Mouse (Mus musculus): ENCODE results near the gene Foxi2.

DNA sequence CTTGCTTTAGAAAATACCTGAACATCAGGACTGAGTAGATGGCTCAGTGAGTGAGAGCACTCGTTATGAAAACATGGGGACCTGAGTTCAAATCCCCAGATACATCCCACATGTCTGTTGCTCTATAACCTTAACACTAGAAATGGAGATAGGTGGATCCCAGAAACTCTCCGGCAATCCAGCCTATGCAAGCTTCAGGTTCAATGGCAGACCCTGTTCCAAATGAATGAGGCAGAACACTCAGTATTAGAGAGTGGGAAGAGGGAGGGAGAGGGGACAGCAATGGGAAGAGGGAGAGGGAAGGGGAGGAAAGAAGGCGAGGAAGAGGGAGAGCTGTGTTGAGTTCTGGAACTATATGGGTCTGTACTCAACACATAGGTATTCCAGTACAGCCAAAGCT, 41.2 kb downstream of the Foxi2 start:
- TF ChIP-seq CTCF (IDR thresholded peaks at IDR 0.05; ENCODE audit: low read depth) (no peak), EP300 (IDR thresholded peaks at IDR 0.05; ENCODE audit: low read depth) (no peak)
